Mouse (Mus musculus): ENCODE measurements around the gene Gm572. TPM values are rescaled to one million over a fixed set of nuclear protein-coding genes. Genes with fewer than 3 reads are reported as not detected.

The Gm572 gene
- polyA plus RNA-seq, 1 experiment from 2014 or later = not detected

- WGBS = 61% methylated on average over 3 of the region's 3 CpGs
Measured at GRCm38 (mm10) chr4:148627246-148627645, 15.9 kb upstream of the Gm572 start.

GRCm38 (mm10) chr4:148632013-148632692 lies 11.0 kb upstream of the Gm572 start:
- Histone ChIP-seq H3K27me3 (no peaks in the 10 kb centered on the region), H3K4me1 (replicated peaks) (no peaks in the 10 kb centered on the region), H3K9ac (no peak overlapping the region), H3K4me3 (no peak overlapping the region), H3K36me3 (no peaks in the 10 kb centered on the region), H3K27ac (no peak overlapping the region), H3K9me3 (no peaks in the 10 kb centered on the region), H3K4me2 (no peak overlapping the region)
- WGBS = 84% methylated on average over 3 of the region's 3 CpGs
- ATAC-seq (ENCODE audit: low FRiP score) = no peak

More at GRCm38 (mm10) chr4:148627246-148627645, 15.9 kb upstream of the Gm572 start:
- H3K4me3 ChIP-seq = peak overlapping the region; percentile 98
- peak; percentile 18; the same call in 1 of the 2 replicates for ATAC-seq (ENCODE audit: low FRiP score)
- peaks cover 29% of the 10 kb centered on the region for H3K36me3 ChIP-seq
- no peak overlapping the region for H3K9ac ChIP-seq
- peak overlapping the region; percentile 98 for H3K4me2 ChIP-seq
- peaks cover 28% of the 10 kb centered on the region for H3K4me1 ChIP-seq (replicated peaks)
- H3K27ac ChIP-seq = peak overlapping the region; percentile 98; the same call in 1 of the 2 replicates
- H3K27me3 ChIP-seq = no peaks in the 10 kb centered on the region
- no peaks in the 10 kb centered on the region for H3K9me3 ChIP-seq

- H3K4me2 ChIP-seq = no peak overlapping the region
- no peak for ATAC-seq (ENCODE audit: low FRiP score)
- H3K27me3 ChIP-seq = no peaks in the 10 kb centered on the region
- no peak overlapping the region for H3K9ac ChIP-seq
- no peaks in the 10 kb centered on the region for H3K4me1 ChIP-seq (replicated peaks)
- no peak overlapping the region for H3K4me3 ChIP-seq
- 75% methylated on average over 2 of the region's 2 CpGs for WGBS
- no peaks in the 10 kb centered on the region for H3K9me3 ChIP-seq
- H3K27ac ChIP-seq = no peak overlapping the region
- H3K36me3 ChIP-seq = no peaks in the 10 kb centered on the region
Measured at GRCm38 (mm10) chr4:148633395-148634061, 9.6 kb upstream of the Gm572 start.

- H3K27ac ChIP-seq = no peak overlapping the region
- H3K36me3 ChIP-seq = no peaks in the 10 kb centered on the region
- H3K9me3 ChIP-seq = no peaks in the 10 kb centered on the region
- H3K4me1 ChIP-seq (replicated peaks) = no peaks in the 10 kb centered on the region
- no peak overlapping the region for H3K4me2 ChIP-seq
- no peaks in the 10 kb centered on the region for H3K27me3 ChIP-seq
- H3K9ac ChIP-seq = no peak overlapping the region
- no peak for ATAC-seq (ENCODE audit: low FRiP score)
- no peak overlapping the region for H3K4me3 ChIP-seq
- WGBS = 88% methylated on average over 2 of the region's 2 CpGs
Measured at GRCm38 (mm10) chr4:148635309-148635708, 7.8 kb upstream of the Gm572 start.

- no peak overlapping the region for H3K9ac ChIP-seq
- H3K36me3 ChIP-seq = no peaks in the 10 kb centered on the region
- 63% methylated on average over 9 of the region's 9 CpGs for WGBS
- H3K4me3 ChIP-seq = no peak overlapping the region
- H3K9me3 ChIP-seq = no peaks in the 10 kb centered on the region
- ATAC-seq (ENCODE audit: low FRiP score) = no peak
- no peaks in the 10 kb centered on the region for H3K27me3 ChIP-seq
- H3K4me1 ChIP-seq (replicated peaks) = no peaks in the 10 kb centered on the region
- H3K27ac ChIP-seq = no peak overlapping the region
- H3K4me2 ChIP-seq = no peak overlapping the region
Measured at GRCm38 (mm10) chr4:148638302-148638701, 4.8 kb upstream of the Gm572 start.

GRCm38 (mm10) chr4:148639455-148639854 lies 3.7 kb upstream of the Gm572 start:
- Histone ChIP-seq H3K27ac (no peak overlapping the region), H3K9ac (no peak overlapping the region), H3K4me2 (no peak overlapping the region), H3K36me3 (no peaks in the 10 kb centered on the region), H3K9me3 (no peaks in the 10 kb centered on the region), H3K4me3 (no peak overlapping the region), H3K27me3 (peaks cover 3% of the 10 kb centered on the region; the same call in 1 of the 2 replicates), H3K4me1 (replicated peaks) (peaks cover 9% of the 10 kb centered on the region)
- whole genome bisulfite sequencing = 92% methylated on average over 2 of the region's 2 CpGs
- no peak for ATAC-seq (ENCODE audit: low FRiP score)

- H3K27me3 ChIP-seq = peaks cover 10% of the 10 kb centered on the region; the same call in 1 of the 2 replicates
- no peak overlapping the region for H3K4me3 ChIP-seq
- ATAC-seq (ENCODE audit: low FRiP score) = no peak
- no peak overlapping the region for H3K9ac ChIP-seq
- no peaks in the 10 kb centered on the region for H3K36me3 ChIP-seq
- no peaks in the 10 kb centered on the region for H3K9me3 ChIP-seq
- H3K4me1 ChIP-seq (replicated peaks) = peaks cover 9% of the 10 kb centered on the region
- no peak overlapping the region for H3K27ac ChIP-seq
- WGBS = 84% methylated on average over 5 of the region's 5 CpGs
- no peak overlapping the region for H3K4me2 ChIP-seq
Measured at GRCm38 (mm10) chr4:148641121-148641520, 2.0 kb upstream of the Gm572 start.

- H3K4me1 ChIP-seq (replicated peaks) = peaks cover 9% of the 10 kb centered on the region
- no peak overlapping the region for H3K9ac ChIP-seq
- peak overlapping the region; percentile 36 for H3K4me2 ChIP-seq
- H3K27ac ChIP-seq = no peak overlapping the region
- no peak for ATAC-seq (ENCODE audit: low FRiP score)
- H3K36me3 ChIP-seq = no peaks in the 10 kb centered on the region
- H3K4me3 ChIP-seq = no peak overlapping the region
- peaks cover 10% of the 10 kb centered on the region; the same call in 1 of the 2 replicates for H3K27me3 ChIP-seq
- WGBS = 8% methylated on average over 9 of the region's 9 CpGs
- H3K9me3 ChIP-seq = no peaks in the 10 kb centered on the region
Measured at GRCm38 (mm10) chr4:148644157-148644511, 1.0 kb downstream of the Gm572 start.

GRCm38 (mm10) chr4:148644926-148645325 lies 1.8 kb downstream of the Gm572 start:
- H3K27me3 ChIP-seq = peaks cover 10% of the 10 kb centered on the region; the same call in 1 of the 2 replicates
- no peak overlapping the region for H3K4me3 ChIP-seq
- no peaks in the 10 kb centered on the region for H3K36me3 ChIP-seq
- H3K27ac ChIP-seq = no peak overlapping the region
- peaks cover 9% of the 10 kb centered on the region for H3K4me1 ChIP-seq (replicated peaks)
- H3K4me2 ChIP-seq = no peak overlapping the region
- no peak overlapping the region for H3K9ac ChIP-seq
- no peak for ATAC-seq (ENCODE audit: low FRiP score)
- H3K9me3 ChIP-seq = no peaks in the 10 kb centered on the region
- WGBS = 88% methylated on average over 6 of the region's 6 CpGs

- Histone ChIP-seq H3K27me3 (peaks cover 10% of the 10 kb centered on the region; the same call in 1 of the 2 replicates), H3K9ac (no peak overlapping the region), H3K27ac (no peak overlapping the region), H3K36me3 (no peaks in the 10 kb centered on the region), H3K4me2 (no peak overlapping the region), H3K4me1 (replicated peaks) (peaks cover 17% of the 10 kb centered on the region), H3K4me3 (no peak overlapping the region), H3K9me3 (no peaks in the 10 kb centered on the region)
- 67% methylated on average over 11 of the region's 11 CpGs for WGBS
- ATAC-seq (ENCODE audit: low FRiP score) = no peak
Measured at GRCm38 (mm10) chr4:148646616-148647015, 3.5 kb downstream of the Gm572 start.

- Histone ChIP-seq H3K9me3 (no peaks in the 10 kb centered on the region), H3K4me2 (no peak overlapping the region), H3K27me3 (peaks cover 8% of the 10 kb centered on the region; the same call in 1 of the 2 replicates), H3K4me3 (no peak overlapping the region), H3K36me3 (no peaks in the 10 kb centered on the region), H3K4me1 (replicated peaks) (peaks cover 9% of the 10 kb centered on the region), H3K27ac (no peak overlapping the region), H3K9ac (no peak overlapping the region)
- ATAC-seq (ENCODE audit: low FRiP score) = no peak
- WGBS = 66% methylated on average over 3 of the region's 3 CpGs
Measured at GRCm38 (mm10) chr4:148649309-148649708, 6.2 kb downstream of the Gm572 start.

GRCm38 (mm10) chr4:148651045-148651444 lies 7.9 kb downstream of the Gm572 start:
- Histone ChIP-seq H3K4me1 (replicated peaks) (peaks cover 9% of the 10 kb centered on the region; the same call in 1 of the 2 replicates), H3K27ac (0 out of 2 replicates have a peak overlapping the region, but pooled peaks have one; percentile 40), H3K4me3 (no peak overlapping the region), H3K9me3 (no peaks in the 10 kb centered on the region), H3K4me2 (no peak overlapping the region), H3K9ac (no peak overlapping the region), H3K27me3 (0 out of 2 replicates have a peak, but pooled peaks cover 9% of the 10 kb centered on the region), H3K36me3 (no peaks in the 10 kb centered on the region)
- WGBS = 31% methylated on average over 9 of the region's 9 CpGs
- ATAC-seq (ENCODE audit: low FRiP score) = peak; percentile 75; the same call in 1 of the 2 replicates

Data from hindbrain, embryonic 13.5 days (tissue).